Mouse (Mus musculus) kidney, adult 2 months (tissue): Measurements from ENCODE around the gene Ache. TPM values are rescaled to one million over a fixed set of nuclear protein-coding genes. Genes with fewer than 3 reads are reported as not detected.
A peak's percentile ranks its signal among the peaks of the same experiment; 100 is the strongest.

Experiments used
- DNase-seq: peaks from one replicate; pipeline ENCODE4 v3.0.0; 2021
- H3K27ac ChIP-seq: fragments of 200-500 bp; 2 replicates; pipeline ENCODE4 v1.5.1; 2012; ENCODE audit warnings: low read depth, low read length, control low read depth, inconsistent platforms; ENCODE audit not compliant: insufficient read depth
- H3K27me3 ChIP-seq: fragments of 200-500 bp; replicated peaks from 2 replicates; pipeline ENCODE4 v1.6.1; 2012; ENCODE audit warnings: mild to moderate bottlenecking, moderate library complexity, low read length, inconsistent platforms; ENCODE audit not compliant: control insufficient read depth, insufficient read depth
- H3K36me3 ChIP-seq: fragments of 200-500 bp; 2 replicates; pipeline ENCODE4 v1.6.1; 2012; ENCODE audit warnings: mild to moderate bottlenecking, moderate library complexity, low read length, inconsistent platforms; ENCODE audit not compliant: control insufficient read depth, insufficient read depth
- H3K4me1 ChIP-seq: fragments of 200-500 bp; 2 replicates; pipeline ENCODE4 v1.6.1; 2011; ENCODE audit warnings: low read length; ENCODE audit not compliant: control insufficient read depth, insufficient read depth
- H3K4me3 ChIP-seq: fragments of 200-500 bp; 2 replicates; pipeline ENCODE4 v1.5.1; 2011; ENCODE audit warnings: mild to moderate bottlenecking, low read depth, low read length, control low read depth; ENCODE audit not compliant: insufficient read depth
- CTCF ChIP-seq: fragments of 200-500 bp; conservative IDR thresholded peaks from 2 replicates; pipeline ENCODE4 v1.5.1; 2011; ENCODE audit warnings: low read depth, mild to moderate bottlenecking, control low read depth, low read length, moderate library complexity, mixed read lengths; ENCODE audit not compliant: insufficient read depth, insufficient read length
- POLR2A ChIP-seq: fragments of 200-500 bp; IDR thresholded peaks from one replicate; pipeline ENCODE4 v1.6.1; 2011; ENCODE audit warnings: low read depth, low read length, control low read depth
- WGBS: fragments of 180-500 bp; shearing (Covaris S2); methylation state at CpG from one replicate; pipeline ENCODE4 v1.1.7; 2018; 5-methylcytosine and 5-hydroxymethylcytosine counted together
- polyA plus RNA-seq: library from polyadenylated mRNA; depleted of rRNA; stranded (reverse); fragments of >200 nt; gene quantifications from 2 replicates; pipeline ENCODE4 v1.2.3, GENCODE M21; 2012

Ache gene
- polyA plus RNA-seq, 1 experiment, result 4.7 TPM

GRCm38 (mm10) chr5:137318570-137318969 lies 31.3 kb downstream of the Ache start:
- DNase-seq, result peak; percentile 83
- WGBS, result 60% methylated on average over 1 of the region's 1 CpGs
- H3K4me1 ChIP-seq, result peaks cover 3% of the 10 kb centered on the region; the same call in 1 of the 2 replicates
- no peaks in the 10 kb centered on the region for H3K27me3 ChIP-seq
- TF ChIP-seq CTCF, result no peak
- no peak for TF ChIP-seq POLR2A
- no peaks in the 10 kb centered on the region for H3K36me3 ChIP-seq
- H3K4me3 ChIP-seq, result no peak overlapping the region
- peak overlapping the region; percentile 48; the same call in 1 of the 2 replicates for H3K27ac ChIP-seq

- no peaks in the 10 kb centered on the region for H3K36me3 ChIP-seq
- H3K4me1 ChIP-seq, result no peaks in the 10 kb centered on the region; the same call in 1 of the 2 replicates
- no peak overlapping the region for H3K27ac ChIP-seq
- no peak for DNase-seq
- no peak for TF ChIP-seq CTCF
- no peak for TF ChIP-seq POLR2A
- 94% methylated on average over 3 of the region's 3 CpGs for WGBS
- H3K27me3 ChIP-seq, result no peaks in the 10 kb centered on the region
- no peak overlapping the region for H3K4me3 ChIP-seq
Observed at GRCm38 (mm10) chr5:137320996-137321395, 33.7 kb downstream of the Ache start.

GRCm38 (mm10) chr5:137330910-137331309 lies 43.6 kb downstream of the Ache start:
- 85% methylated on average over 7 of the region's 7 CpGs for WGBS
- no peak overlapping the region for H3K4me3 ChIP-seq
- no peak overlapping the region for H3K27ac ChIP-seq
- TF ChIP-seq CTCF (no peak), POLR2A (no peak)
- no peaks in the 10 kb centered on the region; the same call in 1 of the 2 replicates for H3K4me1 ChIP-seq
- H3K27me3 ChIP-seq, result no peaks in the 10 kb centered on the region
- no peaks in the 10 kb centered on the region; the same call in 1 of the 2 replicates for H3K36me3 ChIP-seq
- no peak for DNase-seq

- Histone ChIP-seq H3K4me3 (peak overlapping the region; percentile 87), H3K27me3 (no peaks in the 10 kb centered on the region), H3K4me1 (peaks cover 7% of the 10 kb centered on the region; the same call in 1 of the 2 replicates), H3K36me3 (no peaks in the 10 kb centered on the region), H3K27ac (no peak overlapping the region)
- no peak for TF ChIP-seq CTCF
- no peak for TF ChIP-seq POLR2A
- DNase-seq, result no peak
- WGBS, result 17% methylated on average over 15 of the region's 15 CpGs
Observed at GRCm38 (mm10) chr5:137332857-137333511, 45.7 kb downstream of the Ache start.

- WGBS, result under 1% methylated on average over 44 of the region's 44 CpGs
- Histone ChIP-seq H3K27me3 (no peaks in the 10 kb centered on the region), H3K4me3 (peak within 1 kb of the TSS; percentile 87), H3K27ac (no peak within 1 kb of the TSS; the same call in 1 of the 2 replicates), H3K36me3 (no peaks in the 10 kb centered on the region), H3K4me1 (peaks cover 7% of the 10 kb centered on the region; the same call in 1 of the 2 replicates)
- peak; percentile 97 for DNase-seq
- TF ChIP-seq POLR2A, result peak; percentile 36
- TF ChIP-seq CTCF, result peak; percentile 86
Observed at GRCm38 (mm10) chr5:137333512-137334174, 46.3 kb downstream of the Ache start, which contains the start of gene Slc12a9. Gene Slc12a9, minus strand, starts transcription at chr5:137333597.

- H3K27ac ChIP-seq, result no peak overlapping the region
- TF ChIP-seq CTCF, result no peak
- no peak for TF ChIP-seq POLR2A
- H3K4me1 ChIP-seq, result peaks cover 7% of the 10 kb centered on the region; the same call in 1 of the 2 replicates
- H3K27me3 ChIP-seq, result no peaks in the 10 kb centered on the region
- WGBS, result 49% methylated on average over 10 of the region's 10 CpGs
- no peak for DNase-seq
- H3K4me3 ChIP-seq, result no peak overlapping the region
- H3K36me3 ChIP-seq, result no peaks in the 10 kb centered on the region
Observed at GRCm38 (mm10) chr5:137334317-137334716, 47.0 kb downstream of the Ache start.

- TF ChIP-seq CTCF, result no peak
- no peak for TF ChIP-seq POLR2A
- Histone ChIP-seq H3K36me3 (no peaks in the 10 kb centered on the region), H3K27ac (no peak overlapping the region), H3K4me1 (peaks cover 10% of the 10 kb centered on the region; the same call in 1 of the 2 replicates), H3K4me3 (no peak overlapping the region), H3K27me3 (no peaks in the 10 kb centered on the region)
- 76% methylated on average over 6 of the region's 6 CpGs for WGBS
- no peak for DNase-seq
Observed at GRCm38 (mm10) chr5:137335066-137335465, 47.7 kb downstream of the Ache start.

GRCm38 (mm10) chr5:137337190-137337589 lies 49.9 kb downstream of the Ache start:
- 45% methylated on average over 8 of the region's 8 CpGs for WGBS
- Histone ChIP-seq H3K4me3 (no peak overlapping the region), H3K27me3 (no peaks in the 10 kb centered on the region), H3K27ac (no peak overlapping the region), H3K4me1 (peaks cover 10% of the 10 kb centered on the region; the same call in 1 of the 2 replicates), H3K36me3 (no peaks in the 10 kb centered on the region)
- TF ChIP-seq POLR2A (no peak), CTCF (no peak)
- DNase-seq, result no peak
